Mouse (Mus musculus) telencephalon, adult 2 months (tissue): ENCODE data around the gene Gjc3.

Source experiments
- DNase-seq: peaks from one replicate; pipeline ENCODE4 v3.0.0-alpha.2; 2011; ENCODE audit warnings: low read depth, low spot score

The Gjc3 gene

GRCm38 (mm10) chr5:137914508-137914907 lies 48.4 kb downstream of the Gjc3 start:
- no peak for DNase-seq

GRCm38 (mm10) chr5:137909564-137910262 lies 53.2 kb downstream of the Gjc3 start:
- no peak for DNase-seq
